Mouse (Mus musculus): ENCODE results near the gene Gm49353. TPM values are rescaled to one million over a fixed set of nuclear protein-coding genes. Genes with fewer than 3 reads are reported as not detected.

Gm49353 gene
- polyA plus RNA-seq, 1 experiment from 2014 or later, result 9.4 TPM

DNA sequence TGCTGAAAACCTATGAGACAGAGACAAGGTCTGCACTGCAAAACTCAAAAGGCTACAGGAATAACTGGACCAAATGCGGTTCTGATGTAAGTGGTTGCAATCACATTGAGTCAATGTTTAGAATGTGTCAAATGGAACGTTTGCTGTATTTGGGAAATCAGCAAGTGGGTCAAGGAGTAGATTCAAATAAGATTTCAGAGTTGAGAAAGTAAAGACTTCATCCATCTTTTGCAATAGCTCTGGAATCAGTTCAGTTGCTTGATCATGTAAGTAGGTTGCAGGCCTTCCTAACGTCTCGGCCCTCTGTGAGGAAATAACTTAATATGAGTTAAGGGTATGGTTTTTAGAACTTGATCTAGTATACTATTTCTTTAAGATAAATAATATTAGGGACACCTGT is 26.6 kb downstream of the Gm49353 start:
- no peak overlapping the region for H3K27ac ChIP-seq (ENCODE audit: low read depth, low read length)
- peaks cover 27% of the 10 kb centered on the region for H3K36me3 ChIP-seq (ENCODE audit: control insufficient read depth, insufficient read depth, low read length)
- no peak overlapping the region for H3K4me2 ChIP-seq (ENCODE audit: low read length)
- H3K27me3 ChIP-seq (replicated peaks; ENCODE audit: control insufficient read depth, insufficient read depth, low read length), result no peaks in the 10 kb centered on the region
- no peak overlapping the region for H3K4me3 ChIP-seq (ENCODE audit: low read length)
- H3K9ac ChIP-seq (ENCODE audit: low read depth, low read length), result no peak overlapping the region
- no peak for ATAC-seq
- WGBS, result 88% methylated on average over 4 of the region's 4 CpGs
- no peaks in the 10 kb centered on the region for H3K4me1 ChIP-seq (ENCODE audit: control insufficient read depth, insufficient read depth, low read depth, low read length)
- H3K9me3 ChIP-seq (ENCODE audit: control insufficient read depth, low read length), result no peaks in the 10 kb centered on the region

DNA sequence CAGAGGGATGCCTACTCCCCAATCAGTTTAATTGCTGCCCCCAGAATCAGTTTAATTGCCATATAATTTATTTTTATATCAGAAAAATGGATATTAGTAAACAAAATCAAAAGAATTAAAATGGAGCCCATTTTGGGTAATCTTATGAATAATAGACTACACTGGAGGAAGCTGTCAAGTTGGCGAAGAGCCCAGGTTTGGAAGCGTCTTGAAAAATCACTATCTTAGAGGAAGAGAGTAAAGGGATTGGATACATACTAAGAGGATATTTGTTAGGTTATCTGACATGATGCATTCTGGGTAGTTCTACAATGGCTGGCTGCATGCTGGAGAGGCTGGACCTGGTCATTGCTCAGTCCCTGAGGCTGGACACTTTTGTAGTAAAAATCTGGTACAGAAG is 32.5 kb downstream of the Gm49353 start:
- Histone ChIP-seq H3K4me2 (ENCODE audit: low read length) (no peak overlapping the region), H3K9me3 (ENCODE audit: control insufficient read depth, low read length) (no peaks in the 10 kb centered on the region), H3K27me3 (replicated peaks; ENCODE audit: control insufficient read depth, insufficient read depth, low read length) (no peaks in the 10 kb centered on the region), H3K36me3 (ENCODE audit: control insufficient read depth, insufficient read depth, low read length) (peaks cover 18% of the 10 kb centered on the region), H3K9ac (ENCODE audit: low read depth, low read length) (no peak overlapping the region), H3K4me1 (ENCODE audit: control insufficient read depth, insufficient read depth, low read depth, low read length) (no peaks in the 10 kb centered on the region), H3K4me3 (ENCODE audit: low read length) (no peak overlapping the region), H3K27ac (ENCODE audit: low read depth, low read length) (no peak overlapping the region)
- ATAC-seq, result no peak
- WGBS, result 72% methylated on average over 2 of the region's 2 CpGs

Other genes with a start within 250 kb of the Gm49353 start
- not detected in 2 replicates for gene 2310057J18Rik, start 212.7 kb upstream of the Gm49353 start, polyA plus RNA-seq (2015; fragmentation: Nextera tagmentation; extraction: Ambion mirVana)
- gene Soga3, start 55.1 kb upstream of the Gm49353 start, polyA plus RNA-seq (2015; fragmentation: Nextera tagmentation; extraction: Ambion mirVana), result 114 and 139 TPM in 2 replicates
- 26.3 and 26.6 TPM in 2 replicates for gene 9330159F19Rik, start 12.7 kb downstream of the Gm49353 start, polyA plus RNA-seq (2015; fragmentation: Nextera tagmentation; extraction: Ambion mirVana)
- gene Echdc1, start 114.2 kb downstream of the Gm49353 start, polyA plus RNA-seq (2015; fragmentation: Nextera tagmentation; extraction: Ambion mirVana), result 35.5 and 37.9 TPM in 2 replicates
- gene Rnf146, start 163.5 kb downstream of the Gm49353 start, polyA plus RNA-seq (2015; fragmentation: Nextera tagmentation; extraction: Ambion mirVana), result 78.9 and 83.9 TPM in 2 replicates